Mouse (Mus musculus) hindbrain, embryonic 11.5 days (tissue): ENCODE results near the gene Sh3gl2. TPM values are rescaled to one million over a fixed set of nuclear protein-coding genes. Genes with fewer than 3 reads are reported as not detected.

Experiments
- ATAC-seq: fragments of 200-750 bp; cut with Nextera tagmentation; 2 replicates; pipeline ENCODE4 v1.8.0; 2017; ENCODE audit warnings: mild to moderate bottlenecking, moderate TSS enrichment, moderate library complexity; ENCODE audit not compliant: low FRiP score
- DNase-seq: peaks from one replicate; pipeline ENCODE4 v3.0.0-alpha.2; 2015; ENCODE audit warnings: low spot score
- H3K27ac ChIP-seq: fragments of 300-500 bp; sonication (generic); 2 replicates; pipeline ENCODE4 v1.5.1; 2014; ENCODE audit warnings: mild to moderate bottlenecking, low read depth, low read length
- H3K27me3 ChIP-seq: fragments of 300-500 bp; sonication (generic); 2 replicates; pipeline ENCODE4 v1.6.1; 2014; ENCODE audit warnings: mild to moderate bottlenecking, low read length, moderate library complexity, mixed read lengths; ENCODE audit not compliant: control insufficient read depth, insufficient read depth
- H3K36me3 ChIP-seq: fragments of 300-500 bp; sonication (generic); 2 replicates; pipeline ENCODE4 v1.6.1; 2014; ENCODE audit warnings: mild to moderate bottlenecking, low read length, moderate library complexity, mixed read lengths; ENCODE audit not compliant: control insufficient read depth, insufficient read depth
- H3K4me1 ChIP-seq: fragments of 300-500 bp; sonication (generic); replicated peaks from 2 replicates; pipeline ENCODE4 v1.6.1; 2014; ENCODE audit warnings: low read length, mixed read lengths; ENCODE audit not compliant: control insufficient read depth, insufficient read depth
- H3K4me2 ChIP-seq: fragments of 300-500 bp; sonication (generic); replicated peaks from 2 replicates; pipeline ENCODE4 v1.6.1; 2014; ENCODE audit warnings: mild to moderate bottlenecking, low read depth, low read length
- H3K4me3 ChIP-seq: fragments of 300-500 bp; sonication (generic); 2 replicates; pipeline ENCODE4 v1.5.1; 2014; ENCODE audit warnings: low read depth, low read length
- H3K9ac ChIP-seq: fragments of 300-500 bp; sonication (generic); 2 replicates; pipeline ENCODE4 v1.6.1; 2014; ENCODE audit warnings: low read depth, low read length
- H3K9me3 ChIP-seq: fragments of 300-500 bp; sonication (generic); 2 replicates; pipeline ENCODE4 v1.6.1; 2016; ENCODE audit warnings: low read length; ENCODE audit not compliant: control insufficient read depth
- WGBS: fragments of 180-500 bp; shearing (Covaris S2); extraction: QIAGEN DNeasy Blood & Tissue Kit; methylation state at CpG from one replicate; pipeline ENCODE4 v1.1.7; 2014; 5-methylcytosine and 5-hydroxymethylcytosine counted together
- polyA plus RNA-seq: library from polyadenylated mRNA; unstranded; fragments of >200 nt; fragmentation: Nextera tagmentation; extraction: Ambion mirVana; gene quantifications from 2 replicates; pipeline ENCODE4 v1.2.1, GENCODE M21; 2014

Gene Sh3gl2
- 12.9 and 15.1 TPM in 2 replicates for polyA plus RNA-seq

DNA sequence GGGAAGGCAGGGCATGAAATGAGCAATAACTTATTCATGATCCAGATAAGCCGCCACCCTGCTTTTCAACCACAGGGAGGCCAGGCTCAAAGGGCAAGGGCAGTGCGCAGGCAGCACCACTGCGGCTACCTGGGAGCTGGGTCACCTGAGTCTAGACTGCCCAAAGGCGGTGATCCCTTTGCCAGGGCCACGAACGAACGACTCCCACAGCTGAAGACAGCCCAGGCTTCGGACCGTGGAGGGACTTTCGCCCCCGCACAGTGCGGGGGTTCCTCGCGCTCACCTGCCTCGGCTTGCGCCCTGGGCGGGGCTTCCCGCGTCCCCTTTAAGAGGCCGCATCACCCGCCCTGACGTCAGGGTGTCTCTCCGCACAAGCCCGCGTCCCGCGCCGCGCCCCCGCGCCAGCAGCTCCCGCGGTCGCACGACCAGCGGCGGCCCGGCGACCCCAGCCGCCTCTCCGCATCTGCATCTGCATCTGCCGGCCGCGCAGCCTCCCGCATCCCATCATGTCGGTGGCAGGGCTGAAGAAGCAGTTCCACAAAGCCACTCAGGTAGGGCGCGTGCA, at the start of gene Sh3gl2:
TSS of gene Sh3gl2 (plus strand) at position 56 of the 565 bp plus-strand sequence.
- Histone ChIP-seq H3K27ac (no peak within 1 kb of the TSS; the same call in 1 of the 2 replicates), H3K4me3 (peak within 1 kb of the TSS; percentile 72), H3K27me3 (peaks cover 15% of the 10 kb centered on the region; the same call in 1 of the 2 replicates), H3K4me2 (peak within 1 kb of the TSS; percentile 63), H3K4me1 (no peaks in the 10 kb centered on the region), H3K36me3 (no peaks in the 10 kb centered on the region), H3K9me3 (no peaks in the 10 kb centered on the region), H3K9ac (peak within 1 kb of the TSS; percentile 62)
- DNase-seq (peak; percentile 77), ATAC-seq (peak; percentile 92)
- 1% methylated on average over 33 of the region's 48 CpGs for WGBS

DNA sequence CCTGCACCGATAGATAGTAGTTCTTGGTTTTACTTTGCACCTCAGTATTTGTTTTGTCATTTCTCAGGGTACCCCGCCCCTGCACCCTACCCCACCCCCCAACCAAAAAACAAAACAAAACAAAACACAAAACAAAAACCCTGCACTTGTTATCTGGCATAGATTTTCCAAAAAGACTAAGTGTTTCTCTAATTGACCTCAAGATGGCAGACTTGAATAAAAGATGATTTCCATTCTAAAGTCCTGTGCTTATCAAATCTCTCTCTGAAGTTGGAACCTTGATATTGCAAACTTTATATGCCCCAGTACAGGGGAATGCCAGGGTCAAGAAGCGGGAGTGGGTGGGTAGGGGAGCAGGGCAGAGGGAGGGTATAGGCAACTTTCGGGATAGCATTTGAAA, 43.8 kb upstream of the Sh3gl2 start:
- H3K27ac ChIP-seq = no peak overlapping the region
- H3K27me3 ChIP-seq = no peaks in the 10 kb centered on the region
- no peak overlapping the region for H3K9ac ChIP-seq
- ATAC-seq (no peak), DNase-seq (no peak)
- no peak overlapping the region for H3K4me3 ChIP-seq
- H3K4me2 ChIP-seq = no peak overlapping the region
- no peaks in the 10 kb centered on the region for H3K4me1 ChIP-seq
- no peaks in the 10 kb centered on the region for H3K36me3 ChIP-seq
- 74% methylated on average over 4 of the region's 4 CpGs for WGBS
- H3K9me3 ChIP-seq = no peaks in the 10 kb centered on the region

DNA sequence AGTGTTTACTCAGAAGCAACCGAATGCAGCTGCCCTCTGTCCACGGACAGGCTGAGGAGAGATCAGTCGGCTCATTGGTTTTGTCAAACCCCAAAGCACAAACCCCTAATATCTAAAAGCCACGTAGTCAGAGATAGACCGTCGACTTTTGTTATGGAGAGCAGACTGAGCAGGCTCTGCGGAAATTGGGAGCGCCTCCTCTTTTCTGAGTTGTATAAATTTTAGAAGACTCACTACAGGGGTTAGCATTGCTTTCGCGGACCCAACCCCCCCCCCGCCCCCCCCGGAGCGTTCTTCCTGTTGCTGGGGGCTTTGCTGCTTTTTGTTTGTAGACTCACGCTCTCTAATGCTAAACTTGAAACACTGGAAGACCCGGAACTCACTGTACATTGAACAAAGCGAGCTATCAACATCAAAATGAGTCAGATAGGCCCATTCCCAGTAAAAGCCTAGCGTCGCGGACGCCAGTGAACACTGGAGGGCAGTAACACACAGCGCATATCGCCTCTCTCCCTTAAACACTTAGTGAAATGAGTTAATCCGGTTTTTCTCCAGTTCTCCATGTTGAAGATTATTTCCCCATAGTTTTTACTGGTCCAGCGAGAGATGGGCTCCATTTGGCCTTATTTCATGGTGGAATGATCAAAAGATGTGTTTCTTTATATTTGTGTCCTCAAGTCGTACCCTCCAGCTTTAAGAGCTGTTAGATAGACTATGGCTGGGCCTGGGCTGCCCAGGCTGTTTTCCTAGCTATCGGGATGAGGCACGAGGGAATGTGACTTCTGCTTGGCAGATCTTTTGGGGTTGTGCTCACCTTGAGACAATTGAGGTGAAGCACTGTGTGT, 42.2 kb upstream of the Sh3gl2 start:
- Histone ChIP-seq H3K27me3 (no peaks in the 10 kb centered on the region), H3K36me3 (no peaks in the 10 kb centered on the region), H3K9me3 (no peaks in the 10 kb centered on the region), H3K4me1 (no peaks in the 10 kb centered on the region), H3K9ac (0 out of 2 replicates have a peak overlapping the region, but pooled peaks have one; percentile 11), H3K4me3 (no peak overlapping the region), H3K27ac (no peak overlapping the region), H3K4me2 (no peak overlapping the region; the same call in 1 of the 2 replicates)
- peak; percentile 79 for DNase-seq
- 27% methylated on average over 27 of the region's 27 CpGs for WGBS
- ATAC-seq = peak; percentile 80

DNA sequence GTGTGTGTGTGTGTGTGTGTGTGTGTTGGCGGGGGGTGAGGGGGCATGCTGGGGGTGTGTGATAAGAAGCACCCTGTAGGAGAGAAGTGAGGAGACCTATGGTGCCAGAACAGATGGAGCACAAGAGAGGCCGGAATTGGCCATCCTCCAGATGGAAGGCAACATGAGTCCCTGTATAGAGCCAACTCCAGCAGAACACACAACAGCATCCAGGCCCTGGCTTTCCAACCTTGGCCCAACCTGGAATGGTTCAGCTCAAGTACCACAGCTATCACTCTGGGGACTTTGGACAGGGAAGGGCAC, 41.7 kb upstream of the Sh3gl2 start:
- Histone ChIP-seq H3K4me1 (no peaks in the 10 kb centered on the region), H3K9ac (no peak overlapping the region), H3K27me3 (no peaks in the 10 kb centered on the region), H3K4me2 (no peak overlapping the region), H3K9me3 (no peaks in the 10 kb centered on the region), H3K36me3 (no peaks in the 10 kb centered on the region), H3K4me3 (no peak overlapping the region), H3K27ac (no peak overlapping the region)
- WGBS = 88% methylated on average over 2 of the region's 2 CpGs
- ATAC-seq = 0 out of 2 replicates have a peak, but pooled peaks have one; percentile 14
- DNase-seq = no peak

DNA sequence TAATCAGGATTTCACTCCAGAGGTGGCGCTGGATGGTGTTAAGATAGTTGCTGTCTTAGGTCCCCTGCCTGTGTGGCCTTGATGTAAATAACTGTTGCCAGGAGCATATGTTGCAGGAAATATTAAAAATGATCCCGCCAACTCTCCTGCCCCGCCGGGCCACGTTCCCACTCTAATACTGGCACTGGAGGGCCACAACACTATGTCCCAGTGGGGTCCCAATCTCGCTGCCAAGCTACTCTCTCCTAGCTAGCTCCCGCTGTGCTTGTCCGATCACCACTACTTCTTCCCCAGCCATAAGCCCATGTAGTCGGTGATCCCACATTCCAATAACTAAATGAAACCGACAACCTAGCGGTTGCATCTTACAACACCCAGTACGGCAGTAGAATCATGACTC, 36.9 kb upstream of the Sh3gl2 start:
- H3K4me2 ChIP-seq = no peak overlapping the region
- no peaks in the 10 kb centered on the region for H3K4me1 ChIP-seq
- H3K9ac ChIP-seq = no peak overlapping the region
- H3K27me3 ChIP-seq = no peaks in the 10 kb centered on the region
- ATAC-seq = no peak
- WGBS = 91% methylated on average over 12 of the region's 12 CpGs
- H3K4me3 ChIP-seq = no peak overlapping the region
- no peaks in the 10 kb centered on the region for H3K36me3 ChIP-seq
- no peak overlapping the region for H3K27ac ChIP-seq
- no peak for DNase-seq
- no peaks in the 10 kb centered on the region for H3K9me3 ChIP-seq

DNA sequence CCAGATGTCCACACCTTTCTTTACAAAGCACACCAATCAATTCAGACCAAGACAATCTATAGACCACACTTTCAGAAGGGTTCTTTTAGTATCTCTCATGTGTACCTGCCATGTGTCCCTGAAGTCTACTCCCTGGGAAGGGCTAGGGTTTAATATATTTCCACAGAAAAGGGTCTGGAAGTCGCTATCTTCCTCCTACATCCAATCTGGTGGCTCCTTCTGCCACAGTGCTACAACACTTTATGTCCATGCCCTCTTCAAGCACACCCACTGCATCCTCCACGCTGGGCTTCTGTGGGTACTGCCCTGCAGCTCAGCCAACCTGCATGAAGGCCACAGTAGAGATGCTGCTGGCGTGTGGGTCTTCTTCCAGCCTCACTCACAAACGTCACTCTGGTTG, 29.5 kb upstream of the Sh3gl2 start:
- Histone ChIP-seq H3K9me3 (no peaks in the 10 kb centered on the region), H3K4me1 (no peaks in the 10 kb centered on the region), H3K36me3 (no peaks in the 10 kb centered on the region), H3K4me3 (no peak overlapping the region), H3K27ac (no peak overlapping the region), H3K27me3 (no peaks in the 10 kb centered on the region), H3K4me2 (no peak overlapping the region), H3K9ac (no peak overlapping the region)
- DNase-seq (no peak), ATAC-seq (no peak)
- 84% methylated on average over 4 of the region's 4 CpGs for WGBS

DNA sequence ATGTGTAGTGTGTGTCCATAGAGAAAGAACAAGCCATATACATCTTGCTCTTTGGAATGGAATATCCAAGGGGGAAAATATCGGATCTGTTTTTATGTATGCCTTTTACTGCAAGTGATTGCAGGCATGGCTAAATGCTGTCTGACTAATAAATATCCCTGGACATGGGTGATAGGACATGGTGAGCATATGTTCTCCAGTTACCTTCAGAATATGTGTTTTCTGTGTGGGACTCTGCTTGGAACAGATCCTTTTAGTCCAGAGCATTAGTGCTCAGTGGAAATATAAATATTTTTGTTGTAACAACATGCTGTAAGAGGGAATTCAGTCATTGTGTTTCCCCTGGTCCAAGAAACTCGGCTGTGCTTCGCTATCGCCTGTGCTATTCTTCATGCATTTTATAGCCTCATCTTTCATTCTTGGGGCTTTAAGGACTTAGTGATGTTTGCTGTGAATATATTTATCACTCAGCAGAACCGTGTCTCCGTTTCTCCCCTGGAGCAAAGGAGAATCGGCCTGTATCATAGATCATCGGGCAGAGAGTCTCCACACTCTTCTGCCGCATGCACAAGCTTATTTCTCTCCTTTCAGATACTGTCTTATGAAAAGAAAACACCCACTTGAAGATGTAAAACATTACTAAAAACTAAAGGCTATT, 26.4 kb upstream of the Sh3gl2 start:
- Histone ChIP-seq H3K9me3 (no peaks in the 10 kb centered on the region), H3K4me3 (no peak overlapping the region), H3K36me3 (no peaks in the 10 kb centered on the region), H3K4me2 (no peak overlapping the region), H3K27me3 (no peaks in the 10 kb centered on the region), H3K9ac (no peak overlapping the region), H3K27ac (no peak overlapping the region), H3K4me1 (no peaks in the 10 kb centered on the region)
- ATAC-seq (no peak), DNase-seq (no peak)
- 89% methylated on average over 9 of the region's 9 CpGs for WGBS

DNA sequence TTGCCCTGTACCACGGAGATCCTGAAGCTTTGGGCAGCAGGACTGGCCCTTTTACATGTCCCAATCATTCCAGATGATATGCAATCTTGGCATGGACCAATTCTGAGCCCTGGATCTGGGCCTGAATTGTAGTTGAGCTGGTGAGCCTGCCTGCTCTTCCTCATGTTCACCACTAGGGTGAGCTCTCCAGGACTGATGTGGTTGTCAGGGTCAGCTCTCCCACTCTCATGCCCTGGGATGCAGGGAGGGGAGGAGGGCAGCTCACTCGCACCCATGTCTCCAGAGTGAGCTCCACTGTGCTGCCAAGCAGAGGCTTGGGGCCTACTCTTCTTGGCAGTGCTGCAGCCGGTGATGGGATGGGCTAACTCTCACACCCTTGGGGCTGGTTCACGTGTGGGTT, 18.9 kb upstream of the Sh3gl2 start:
- Histone ChIP-seq H3K4me2 (no peak overlapping the region), H3K27me3 (no peaks in the 10 kb centered on the region), H3K9me3 (no peaks in the 10 kb centered on the region), H3K4me3 (no peak overlapping the region), H3K9ac (no peak overlapping the region), H3K36me3 (no peaks in the 10 kb centered on the region), H3K27ac (no peak overlapping the region), H3K4me1 (no peaks in the 10 kb centered on the region)
- ATAC-seq (0 out of 2 replicates have a peak, but pooled peaks have one; percentile 17), DNase-seq (peak; percentile 30)
- WGBS = 56% methylated on average over 4 of the region's 4 CpGs
